Mouse (Mus musculus) limb, embryonic 11.5 days (tissue): ENCODE data around the gene Slc26a1. TPM values are rescaled to one million over a fixed set of nuclear protein-coding genes. Genes with fewer than 3 reads are reported as not detected.

Source experiments
- ATAC-seq: fragments of 200-750 bp; cut with Nextera tagmentation; 2 replicates; pipeline ENCODE4 v1.8.0; 2017; ENCODE audit warnings: low read depth; ENCODE audit not compliant: insufficient number of reproducible peaks, low FRiP score, low TSS enrichment
- DNase-seq: peaks from one replicate; pipeline ENCODE4 v3.0.0-alpha.2; 2015; ENCODE audit warnings: low spot score
- H3K27ac ChIP-seq: fragments of 300-500 bp; sonication (generic); replicated peaks from 2 replicates; pipeline ENCODE4 v1.5.1; 2014; ENCODE audit warnings: low read depth, mild to moderate bottlenecking, low read length
- H3K27me3 ChIP-seq: fragments of 300-500 bp; sonication (generic); 2 replicates; pipeline ENCODE4 v1.6.1; 2014; ENCODE audit warnings: mild to moderate bottlenecking, low read length, mixed read lengths; ENCODE audit not compliant: control insufficient read depth, insufficient read depth
- H3K36me3 ChIP-seq: fragments of 300-500 bp; sonication (generic); 2 replicates; pipeline ENCODE4 v1.6.1; 2014; ENCODE audit warnings: mild to moderate bottlenecking, low read length, moderate library complexity, mixed read lengths; ENCODE audit not compliant: control insufficient read depth, insufficient read depth
- H3K4me1 ChIP-seq: fragments of 300-500 bp; sonication (generic); 2 replicates; pipeline ENCODE4 v1.6.1; 2014; ENCODE audit warnings: low read length, mixed read lengths; ENCODE audit not compliant: control insufficient read depth, insufficient read depth
- H3K4me2 ChIP-seq: fragments of 300-500 bp; sonication (generic); 2 replicates; pipeline ENCODE4 v1.6.1; 2014; ENCODE audit warnings: low read depth, mild to moderate bottlenecking, moderate library complexity; ENCODE audit not compliant: severe bottlenecking
- H3K4me3 ChIP-seq: fragments of 300-500 bp; sonication (generic); 2 replicates; pipeline ENCODE4 v1.5.1; 2014; ENCODE audit warnings: low read depth, low read length
- H3K9ac ChIP-seq: fragments of 300-500 bp; sonication (generic); 2 replicates; pipeline ENCODE4 v1.6.1; 2014; ENCODE audit warnings: mild to moderate bottlenecking, low read length
- H3K9me3 ChIP-seq: fragments of 300-500 bp; sonication (generic); 2 replicates; pipeline ENCODE4 v1.6.1; 2016; ENCODE audit warnings: low read length; ENCODE audit not compliant: control insufficient read depth
- WGBS: fragments of 180-500 bp; shearing (Covaris S2); extraction: QIAGEN DNeasy Blood & Tissue Kit; methylation state at CpG from one replicate; pipeline ENCODE4 v1.1.7; 2014; 5-methylcytosine and 5-hydroxymethylcytosine counted together
- polyA plus RNA-seq: library from polyadenylated mRNA; unstranded; fragments of >200 nt; fragmentation: Nextera tagmentation; extraction: Ambion mirVana; gene quantifications from 2 replicates; pipeline ENCODE4 v1.2.1, GENCODE M21; 2014

Slc26a1 gene
- polyA plus RNA-seq, 1 experiment from 2014 or later = 0.84 TPM

DNA sequence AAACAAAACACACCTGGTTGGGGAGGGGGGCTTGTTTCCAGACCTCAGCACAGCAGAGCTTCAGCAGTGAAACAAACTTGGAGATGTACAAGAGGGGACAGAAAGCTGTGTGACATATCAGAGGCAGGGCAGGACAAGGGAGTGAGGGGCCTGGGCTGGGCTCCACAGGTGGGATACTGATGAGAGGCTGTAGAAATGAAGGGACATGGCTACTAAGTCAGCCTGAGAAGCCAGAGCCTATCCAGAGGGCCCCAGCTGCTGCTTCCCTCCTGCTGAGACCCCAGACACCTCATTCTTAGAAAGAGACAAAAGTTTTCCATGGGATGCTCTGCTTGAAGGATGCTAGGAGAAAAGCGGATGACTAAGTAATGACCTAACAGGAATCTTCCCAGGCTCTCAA lies 16.8 kb downstream of the Slc26a1 start:
- Histone ChIP-seq H3K36me3 (peaks cover 5% of the 10 kb centered on the region; the same call in 1 of the 2 replicates), H3K27ac (no peak overlapping the region), H3K4me2 (no peak overlapping the region), H3K9ac (no peak overlapping the region), H3K4me1 (peaks cover 5% of the 10 kb centered on the region), H3K9me3 (no peaks in the 10 kb centered on the region), H3K27me3 (no peaks in the 10 kb centered on the region), H3K4me3 (no peak overlapping the region)
- 74% methylated on average over 1 of the region's 1 CpGs for WGBS
- DNase-seq = no peak
- ATAC-seq = no peak

DNA sequence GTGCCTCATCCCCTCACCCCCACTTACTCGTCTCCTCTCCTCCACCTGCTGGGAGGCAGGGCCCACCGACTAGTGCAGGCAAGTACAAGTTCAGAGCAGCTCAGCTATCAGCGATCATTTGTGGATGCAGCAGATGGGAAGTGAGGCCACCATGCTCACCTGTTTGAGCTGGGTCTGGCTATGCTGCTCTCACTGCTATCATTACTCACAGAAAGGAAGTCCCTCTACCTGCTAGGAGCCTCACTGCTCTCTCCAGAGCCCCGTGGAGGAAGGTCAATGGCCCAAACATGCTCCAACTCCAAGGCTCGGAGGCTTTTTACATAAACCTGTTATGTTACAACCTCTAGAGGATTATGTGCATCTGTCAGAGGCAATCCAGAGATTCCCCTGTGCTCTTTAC lies 18.0 kb downstream of the Slc26a1 start:
- Histone ChIP-seq H3K4me3 (no peak overlapping the region), H3K4me2 (no peak overlapping the region), H3K27me3 (no peaks in the 10 kb centered on the region), H3K4me1 (peaks cover 5% of the 10 kb centered on the region), H3K9ac (no peak overlapping the region), H3K9me3 (no peaks in the 10 kb centered on the region), H3K36me3 (peaks cover 5% of the 10 kb centered on the region; the same call in 1 of the 2 replicates), H3K27ac (no peak overlapping the region)
- ATAC-seq = no peak
- WGBS = 78% methylated on average over 5 of the region's 5 CpGs
- DNase-seq = no peak

DNA sequence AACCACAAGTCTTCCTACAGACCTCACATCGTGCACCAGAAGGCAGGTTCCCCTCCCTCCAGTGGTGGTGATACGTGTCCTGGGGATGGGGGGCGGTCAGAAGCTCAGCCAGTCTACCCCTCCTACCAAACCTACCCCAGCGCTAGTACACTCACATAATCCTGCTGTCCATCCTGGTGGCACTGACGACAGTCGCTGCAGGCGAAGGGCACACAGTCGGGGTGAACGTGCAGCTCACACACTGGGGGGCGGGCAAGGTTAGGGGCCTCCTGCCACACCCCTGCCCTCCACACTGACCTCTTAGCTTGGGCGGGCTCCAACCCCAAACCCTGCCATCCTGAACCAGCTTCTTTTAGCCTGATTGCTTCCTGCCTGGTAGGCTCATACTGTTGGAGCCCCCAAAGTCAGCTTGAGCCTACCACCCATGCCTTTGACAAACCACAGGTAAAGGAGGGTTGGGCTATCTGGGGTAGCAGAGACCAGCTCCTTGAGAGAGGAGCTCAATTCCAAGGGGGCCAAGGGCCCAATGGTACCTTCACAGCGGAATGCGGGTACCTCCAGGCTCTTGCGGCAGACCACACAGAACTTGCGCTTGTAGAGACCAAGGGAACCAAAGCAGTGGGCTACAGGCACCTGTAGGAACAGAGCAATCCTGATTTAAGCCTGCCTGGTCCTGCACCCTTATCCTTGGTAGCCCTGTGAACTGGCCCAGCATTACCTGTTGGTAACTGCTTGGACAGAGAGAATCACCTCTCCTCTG lies 19.3 kb downstream of the Slc26a1 start:
- Histone ChIP-seq H3K4me2 (no peak overlapping the region), H3K27me3 (no peaks in the 10 kb centered on the region), H3K4me1 (peaks cover 5% of the 10 kb centered on the region), H3K27ac (no peak overlapping the region), H3K9ac (no peak overlapping the region), H3K4me3 (no peak overlapping the region), H3K36me3 (peaks cover 5% of the 10 kb centered on the region; the same call in 1 of the 2 replicates), H3K9me3 (no peaks in the 10 kb centered on the region)
- no peak for DNase-seq
- ATAC-seq = no peak
- 89% methylated on average over 15 of the region's 15 CpGs for WGBS

DNA sequence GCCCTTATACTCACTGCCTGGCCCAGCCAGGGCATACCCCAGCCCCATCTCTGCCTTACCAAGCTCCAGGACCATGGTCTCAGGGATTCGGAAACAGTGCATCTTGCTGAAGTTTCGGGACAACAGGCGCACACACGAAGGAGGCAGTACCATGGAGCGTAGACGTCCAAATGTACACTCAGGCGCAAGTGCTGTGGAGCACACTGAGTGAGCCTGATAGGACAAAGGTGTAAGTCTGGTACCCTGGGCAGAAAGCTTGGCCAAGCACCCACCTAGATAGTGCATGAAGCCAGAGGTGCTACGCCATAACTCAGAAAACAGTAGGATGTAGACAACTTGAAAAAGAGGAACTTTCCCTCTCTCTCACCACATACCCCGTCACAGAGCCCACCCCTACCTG lies 20.0 kb downstream of the Slc26a1 start:
- Histone ChIP-seq H3K4me2 (no peak overlapping the region), H3K9me3 (no peaks in the 10 kb centered on the region), H3K27me3 (no peaks in the 10 kb centered on the region), H3K4me1 (peaks cover 5% of the 10 kb centered on the region), H3K4me3 (no peak overlapping the region), H3K9ac (no peak overlapping the region), H3K27ac (no peak overlapping the region), H3K36me3 (peaks cover 5% of the 10 kb centered on the region; the same call in 1 of the 2 replicates)
- WGBS = 93% methylated on average over 9 of the region's 9 CpGs
- DNase-seq (no peak), ATAC-seq (no peak)

DNA sequence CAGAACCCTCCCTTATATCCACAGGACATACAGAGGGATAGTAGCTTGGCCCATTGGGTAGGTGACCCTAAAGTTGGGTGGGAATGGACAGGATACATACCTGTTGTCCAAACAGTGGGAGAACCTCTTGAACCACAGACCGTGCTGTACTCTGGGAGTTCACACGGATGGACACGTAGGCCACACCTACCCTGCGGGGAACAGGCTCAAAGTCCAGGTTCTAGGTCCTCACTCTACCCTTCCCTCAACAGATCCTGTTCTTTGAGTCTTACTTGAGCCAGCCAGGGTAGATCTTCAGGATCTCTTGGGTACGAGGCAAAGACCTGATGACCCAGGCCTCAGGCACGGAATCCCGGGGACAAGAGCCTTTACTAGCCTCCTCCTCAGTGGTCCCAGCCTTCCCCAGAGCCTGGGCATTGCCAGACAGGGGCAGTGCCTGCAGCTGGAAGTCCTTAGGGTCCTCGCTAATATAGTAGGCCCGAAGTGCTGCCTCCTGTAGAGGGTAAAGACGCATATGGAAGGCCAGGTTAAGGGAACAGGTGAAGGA lies 20.9 kb downstream of the Slc26a1 start:
- no peak overlapping the region for H3K27ac ChIP-seq
- DNase-seq (no peak), ATAC-seq (no peak)
- no peaks in the 10 kb centered on the region for H3K27me3 ChIP-seq
- WGBS = 94% methylated on average over 10 of the region's 10 CpGs
- no peak overlapping the region for H3K9ac ChIP-seq
- H3K4me2 ChIP-seq = no peak overlapping the region
- H3K4me3 ChIP-seq = no peak overlapping the region
- peaks cover under 1% of the 10 kb centered on the region; the same call in 1 of the 2 replicates for H3K4me1 ChIP-seq
- no peaks in the 10 kb centered on the region for H3K9me3 ChIP-seq
- H3K36me3 ChIP-seq = peaks cover 5% of the 10 kb centered on the region; the same call in 1 of the 2 replicates

DNA sequence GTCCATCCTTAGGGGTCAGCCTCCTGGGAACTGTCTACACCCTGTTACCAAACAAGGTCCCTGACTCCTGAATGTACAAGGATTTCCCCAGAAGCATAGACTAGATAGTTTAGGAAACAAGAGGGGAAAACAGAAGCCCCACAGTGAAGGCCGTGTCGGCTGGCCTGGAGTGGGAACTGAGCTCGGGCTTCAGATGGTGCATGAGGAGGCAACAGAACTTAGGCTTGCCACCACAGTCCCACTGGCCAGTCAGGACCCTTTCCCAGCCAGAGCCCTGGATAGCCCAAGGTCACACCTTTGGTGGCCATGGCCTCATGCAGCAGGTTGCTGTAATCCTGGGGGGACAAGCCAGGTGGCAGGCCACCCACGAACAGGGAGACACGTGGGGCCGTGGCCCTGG lies 22.0 kb downstream of the Slc26a1 start:
- H3K4me3 ChIP-seq = no peak overlapping the region
- no peak overlapping the region for H3K4me2 ChIP-seq
- DNase-seq (no peak), ATAC-seq (no peak)
- no peak overlapping the region for H3K9ac ChIP-seq
- H3K27ac ChIP-seq = no peak overlapping the region
- H3K36me3 ChIP-seq = peaks cover 5% of the 10 kb centered on the region; the same call in 1 of the 2 replicates
- H3K27me3 ChIP-seq = no peaks in the 10 kb centered on the region
- WGBS = 86% methylated on average over 6 of the region's 6 CpGs
- H3K9me3 ChIP-seq = no peaks in the 10 kb centered on the region
- H3K4me1 ChIP-seq = no peaks in the 10 kb centered on the region

DNA sequence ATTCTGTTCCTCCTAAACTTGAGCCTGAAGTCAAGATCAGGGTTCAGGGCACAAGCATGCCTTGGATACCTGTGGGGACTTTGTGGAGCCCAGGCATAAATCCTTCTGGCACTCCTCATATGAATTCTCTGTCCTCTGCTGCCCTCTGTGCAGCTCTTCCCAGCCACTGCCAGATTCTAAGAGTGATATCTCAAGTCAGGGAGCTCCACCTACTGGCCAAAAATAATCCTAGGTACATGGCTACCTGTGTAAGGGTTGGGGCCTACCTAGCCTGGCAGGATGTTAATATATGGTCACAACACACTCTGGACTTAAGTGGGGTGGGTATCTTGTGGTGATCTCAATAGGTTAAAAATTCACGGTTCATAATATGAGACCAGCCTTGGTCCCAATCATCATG lies 23.5 kb downstream of the Slc26a1 start:
- Histone ChIP-seq H3K4me1 (no peaks in the 10 kb centered on the region), H3K36me3 (peaks cover 7% of the 10 kb centered on the region; the same call in 1 of the 2 replicates), H3K9ac (no peak overlapping the region), H3K4me2 (no peak overlapping the region), H3K27me3 (no peaks in the 10 kb centered on the region), H3K4me3 (no peak overlapping the region), H3K9me3 (no peaks in the 10 kb centered on the region), H3K27ac (no peak overlapping the region)
- peak; percentile 48; the same call in 1 of the 2 replicates for ATAC-seq
- peak; percentile 61 for DNase-seq
- WGBS = 63% methylated on average over 1 of the region's 1 CpGs

DNA sequence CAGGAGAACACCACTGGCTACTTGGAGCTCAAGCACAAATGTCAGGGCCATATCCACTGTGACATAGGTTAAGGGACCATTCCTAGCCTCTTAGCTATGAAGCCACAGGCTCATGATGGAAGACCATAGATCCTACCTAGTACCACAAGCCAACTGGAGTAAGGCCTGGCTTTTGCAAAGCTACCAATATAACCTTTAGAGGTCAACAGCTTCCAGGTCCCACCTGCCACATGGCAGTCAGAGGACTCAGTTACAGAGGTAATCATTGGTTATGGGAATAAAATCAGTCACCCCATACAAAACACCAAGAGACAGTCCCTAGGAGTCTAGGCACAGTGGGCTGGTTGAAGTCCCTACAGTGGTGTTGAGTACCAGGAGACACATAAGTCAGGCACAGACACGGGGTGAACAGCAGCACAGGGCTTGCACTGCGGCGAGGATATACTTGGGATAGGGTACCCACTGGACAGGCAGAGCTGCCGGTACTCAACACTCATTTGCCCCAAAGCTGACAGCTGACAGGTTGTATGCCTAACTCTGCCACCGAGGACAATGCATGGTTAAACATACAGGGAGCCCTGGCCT lies 24.1 kb downstream of the Slc26a1 start:
- H3K9me3 ChIP-seq = no peaks in the 10 kb centered on the region
- H3K36me3 ChIP-seq = peaks cover 7% of the 10 kb centered on the region; the same call in 1 of the 2 replicates
- H3K27me3 ChIP-seq = no peaks in the 10 kb centered on the region
- no peak overlapping the region for H3K4me3 ChIP-seq
- 91% methylated on average over 5 of the region's 5 CpGs for WGBS
- no peak overlapping the region for H3K27ac ChIP-seq
- no peaks in the 10 kb centered on the region for H3K4me1 ChIP-seq
- DNase-seq = no peak
- no peak overlapping the region for H3K9ac ChIP-seq
- no peak overlapping the region for H3K4me2 ChIP-seq
- ATAC-seq = no peak
